Mouse (Mus musculus): ENCODE measurements at regions not wholly inside any gene's neighbourhood (a gene's known extent, or its start where the extent isn't known, plus 50 kb on each side); places are given as distances from the start of the nearest gene placed in this dataset.

GRCm38 (mm10) chr9:52858411-52858810, 178.8 kb upstream of the AI593442 start:
- H3K27me3 ChIP-seq (ENCODE audit: control insufficient read depth, insufficient read depth, insufficient read length): no peaks in the 10 kb centered on the region
- H3K36me3 ChIP-seq (ENCODE audit: control insufficient read depth, insufficient read depth): no peaks in the 10 kb centered on the region
- TF ChIP-seq USF1 (IDR thresholded peaks at IDR 0.05; ENCODE audit: low read depth): no peak
- no peak for TF ChIP-seq POLR2AphosphoS2 (IDR thresholded peaks at IDR 0.05; ENCODE audit: insufficient read length, low read depth)
- TF ChIP-seq E2F4 (IDR thresholded peaks at IDR 0.05; ENCODE audit: insufficient read depth): no peak
- no peak for TF ChIP-seq REST (IDR thresholded peaks at IDR 0.05; ENCODE audit: insufficient read depth, insufficient read length)
- no peak for TF ChIP-seq CEBPB (IDR thresholded peaks at IDR 0.05; ENCODE audit: insufficient read depth, poor library complexity, severe bottlenecking)
- no peak for TF ChIP-seq POLR2A (IDR thresholded peaks at IDR 0.05; ENCODE audit: insufficient read length, low read depth)
- TF ChIP-seq SRF (IDR thresholded peaks at IDR 0.05; ENCODE audit: control insufficient read depth, insufficient read length, low read depth): no peak
- no peak for TF ChIP-seq TCF3 (IDR thresholded peaks at IDR 0.05; ENCODE audit: insufficient read length, low read depth)
- no peak for TF ChIP-seq MYOD1 (IDR thresholded peaks at IDR 0.05; ENCODE audit: control insufficient read depth in 1 of 3, insufficient read length in 2 of 3, low read depth in 2 of 3)
- no peak for TF ChIP-seq MAX (IDR thresholded peaks at IDR 0.05; ENCODE audit: low read depth)
- no peak for TF ChIP-seq MYOG (IDR thresholded peaks at IDR 0.05; ENCODE audit: control insufficient read depth in 1 of 3, insufficient read depth in 1 of 3, insufficient read length in 2 of 3, low read depth in 2 of 3)
- no peak overlapping the region for H3K4me3 ChIP-seq
- no peak overlapping the region for H3ac ChIP-seq (ENCODE audit: control insufficient read depth, insufficient read length)
- no peaks in the 10 kb centered on the region for H3K79me2 ChIP-seq (ENCODE audit: control insufficient read depth, insufficient read depth)
- H3K4me2 ChIP-seq (ENCODE audit: low read depth): no peak overlapping the region

- no peak overlapping the region for H3K4me2 ChIP-seq (ENCODE audit: low read depth)
- H3K4me3 ChIP-seq: no peak overlapping the region
- no peaks in the 10 kb centered on the region for H3K36me3 ChIP-seq (ENCODE audit: control insufficient read depth, insufficient read depth)
- no peak for TF ChIP-seq REST (IDR thresholded peaks at IDR 0.05; ENCODE audit: insufficient read depth, insufficient read length)
- peak in 1 of 3 experiments; percentile 2 for TF ChIP-seq MYOD1 (IDR thresholded peaks at IDR 0.05; ENCODE audit: control insufficient read depth in 1 of 3, insufficient read length in 2 of 3, low read depth in 2 of 3)
- no peak overlapping the region for H3ac ChIP-seq (ENCODE audit: control insufficient read depth, insufficient read length)
- no peaks in the 10 kb centered on the region for H3K27me3 ChIP-seq (ENCODE audit: control insufficient read depth, insufficient read depth, insufficient read length)
- H3K79me2 ChIP-seq (ENCODE audit: control insufficient read depth, insufficient read depth): no peaks in the 10 kb centered on the region
Observed at GRCm38 (mm10) chr9:52853338-52853737, 173.8 kb upstream of the AI593442 start.

- H3ac ChIP-seq (ENCODE audit: control insufficient read depth, insufficient read length): no peak overlapping the region
- H3K4me3 ChIP-seq: no peak overlapping the region
- H3K27me3 ChIP-seq (ENCODE audit: control insufficient read depth, insufficient read depth, insufficient read length): no peaks in the 10 kb centered on the region
- TF ChIP-seq USF1 (IDR thresholded peaks at IDR 0.05; ENCODE audit: low read depth) (no peak), E2F4 (IDR thresholded peaks at IDR 0.05; ENCODE audit: insufficient read depth) (no peak), MYOG (IDR thresholded peaks at IDR 0.05; ENCODE audit: control insufficient read depth in 1 of 3, insufficient read depth in 1 of 3, insufficient read length in 2 of 3, low read depth in 2 of 3) (no peak), MAX (IDR thresholded peaks at IDR 0.05; ENCODE audit: low read depth) (no peak), TCF3 (IDR thresholded peaks at IDR 0.05; ENCODE audit: insufficient read length, low read depth) (no peak)
- no peak overlapping the region for H3K4me2 ChIP-seq (ENCODE audit: low read depth)
- no peaks in the 10 kb centered on the region for H3K36me3 ChIP-seq (ENCODE audit: control insufficient read depth, insufficient read depth)
- no peaks in the 10 kb centered on the region for H3K79me2 ChIP-seq (ENCODE audit: control insufficient read depth, insufficient read depth)
Observed at GRCm38 (mm10) chr9:52850552-52850951, 171.0 kb upstream of the AI593442 start.

GRCm38 (mm10) chr9:52849931-52850330, 170.4 kb upstream of the AI593442 start:
- Histone ChIP-seq H3ac (ENCODE audit: control insufficient read depth, insufficient read length) (no peak overlapping the region), H3K27me3 (ENCODE audit: control insufficient read depth, insufficient read depth, insufficient read length) (no peaks in the 10 kb centered on the region), H3K4me2 (ENCODE audit: low read depth) (no peak overlapping the region), H3K4me3 (no peak overlapping the region), H3K79me2 (ENCODE audit: control insufficient read depth, insufficient read depth) (no peaks in the 10 kb centered on the region), H3K36me3 (ENCODE audit: control insufficient read depth, insufficient read depth) (no peaks in the 10 kb centered on the region)
- no peak for TF ChIP-seq MYOG (IDR thresholded peaks at IDR 0.05; ENCODE audit: control insufficient read depth in 1 of 3, insufficient read depth in 1 of 3, insufficient read length in 2 of 3, low read depth in 2 of 3)

GRCm38 (mm10) chr9:52841105-52841504, 161.5 kb upstream of the AI593442 start:
- H3ac ChIP-seq (ENCODE audit: control insufficient read depth, insufficient read length): no peak overlapping the region
- H3K79me2 ChIP-seq (ENCODE audit: control insufficient read depth, insufficient read depth): no peaks in the 10 kb centered on the region
- no peaks in the 10 kb centered on the region for H3K27me3 ChIP-seq (ENCODE audit: control insufficient read depth, insufficient read depth, insufficient read length)
- H3K4me3 ChIP-seq: no peak overlapping the region
- no peak overlapping the region for H3K4me2 ChIP-seq (ENCODE audit: low read depth)
- TF ChIP-seq MYOD1 (IDR thresholded peaks at IDR 0.05; ENCODE audit: control insufficient read depth in 1 of 3, insufficient read length in 2 of 3, low read depth in 2 of 3) (no peak), E2F4 (IDR thresholded peaks at IDR 0.05; ENCODE audit: insufficient read depth) (no peak), MAX (IDR thresholded peaks at IDR 0.05; ENCODE audit: low read depth) (no peak), TCF12 (IDR thresholded peaks at IDR 0.05; ENCODE audit: insufficient read depth, poor library complexity, severe bottlenecking) (no peak), POLR2AphosphoS2 (IDR thresholded peaks at IDR 0.05; ENCODE audit: insufficient read length, low read depth) (no peak), POLR2A (IDR thresholded peaks at IDR 0.05; ENCODE audit: insufficient read length, low read depth) (no peak), SRF (IDR thresholded peaks at IDR 0.05; ENCODE audit: control insufficient read depth, insufficient read length, low read depth) (no peak), REST (IDR thresholded peaks at IDR 0.05; ENCODE audit: insufficient read depth, insufficient read length) (no peak), CEBPB (IDR thresholded peaks at IDR 0.05; ENCODE audit: insufficient read depth, poor library complexity, severe bottlenecking) (no peak), MYOG (IDR thresholded peaks at IDR 0.05; ENCODE audit: control insufficient read depth in 1 of 3, insufficient read depth in 1 of 3, insufficient read length in 2 of 3, low read depth in 2 of 3) (no peak), USF1 (IDR thresholded peaks at IDR 0.05; ENCODE audit: low read depth) (no peak), TCF3 (IDR thresholded peaks at IDR 0.05; ENCODE audit: insufficient read length, low read depth) (no peak)
- no peaks in the 10 kb centered on the region for H3K36me3 ChIP-seq (ENCODE audit: control insufficient read depth, insufficient read depth)

Data from myocyte (in vitro differentiated cells).